Mouse (Mus musculus): ENCODE measurements around the gene Syngr1. TPM values are rescaled to one million over a fixed set of nuclear protein-coding genes. Genes with fewer than 3 reads are reported as not detected.

Syngr1 gene
- total RNA-seq, 2 experiments from 2014 or later, result 429 to 434 TPM

DNA sequence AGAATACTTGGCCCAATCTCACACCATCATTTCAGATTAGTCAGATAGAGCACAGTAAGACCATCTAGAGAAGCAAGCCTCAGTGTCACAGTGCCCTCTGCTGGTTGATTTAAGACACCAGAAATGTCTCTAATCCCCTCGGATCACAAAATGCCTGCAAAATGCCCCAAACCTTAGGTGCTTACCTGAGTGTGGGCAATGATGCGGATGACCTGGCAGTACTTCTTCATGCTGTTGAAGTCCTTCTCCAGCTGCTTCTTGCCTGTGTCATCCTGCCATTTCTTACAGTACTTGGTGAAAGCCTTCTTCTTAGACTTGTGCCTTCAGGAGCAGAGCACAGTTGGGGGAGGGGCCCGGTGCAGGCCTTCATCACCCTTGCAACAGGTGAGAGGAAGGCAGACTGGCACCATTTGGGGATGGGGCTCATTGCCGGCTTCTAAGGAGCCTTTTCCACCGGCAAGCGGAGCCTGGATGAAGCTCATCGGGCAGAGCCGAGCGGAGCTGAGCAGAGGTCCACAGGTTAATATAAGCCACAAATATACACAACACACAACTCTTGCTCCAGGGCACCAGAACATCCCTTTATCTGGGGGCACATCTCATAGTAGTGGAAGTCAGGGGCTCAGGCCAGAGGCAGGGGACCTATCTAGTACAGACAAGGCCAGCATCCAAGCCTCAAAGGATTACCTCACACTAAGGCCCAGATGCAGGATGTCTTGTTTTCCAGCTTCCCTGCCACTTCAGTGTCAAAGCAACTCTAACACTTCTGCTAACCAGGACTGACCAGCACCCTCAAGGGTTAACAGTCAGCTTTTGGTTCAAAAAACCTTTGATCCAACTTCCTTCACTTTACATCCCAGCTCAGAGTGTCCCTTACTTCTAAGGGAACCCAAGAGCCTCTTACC lies 10.2 kb upstream of the Syngr1 start:
- Histone ChIP-seq H3K27ac (no peak overlapping the region), H3K4me3 (no peak overlapping the region)
- intact Hi-C loops (cut with DNase I), result loop anchor here (1.0 to 5.0 kb wide), 2 partner anchors 135 to 249 kb away; partner anchors contain the start of genes Cbx6 and Npcd
- no peak for DNase-seq (ENCODE audit: extremely low spot score in 1 of 2, low spot score in 2 of 2)
- TF ChIP-seq CTCF (IDR thresholded peaks at IDR 0.05), result peak; percentile 69

GRCm38 (mm10) chr15:80081801-80082546 lies 9.2 kb upstream of the Syngr1 start:
- intact Hi-C loops (cut with DNase I), result loop anchor here (5.0 kb wide), 1 partner anchor 250 kb away; the partner anchor contains the start of genes Cbx6 and Npcd
- Histone ChIP-seq H3K27ac (no peak overlapping the region), H3K4me3 (peak overlapping the region; percentile 89)
- DNase-seq (ENCODE audit: extremely low spot score in 1 of 2, low spot score in 2 of 2), result no peak
- no peak for TF ChIP-seq CTCF (IDR thresholded peaks at IDR 0.05)

DNA sequence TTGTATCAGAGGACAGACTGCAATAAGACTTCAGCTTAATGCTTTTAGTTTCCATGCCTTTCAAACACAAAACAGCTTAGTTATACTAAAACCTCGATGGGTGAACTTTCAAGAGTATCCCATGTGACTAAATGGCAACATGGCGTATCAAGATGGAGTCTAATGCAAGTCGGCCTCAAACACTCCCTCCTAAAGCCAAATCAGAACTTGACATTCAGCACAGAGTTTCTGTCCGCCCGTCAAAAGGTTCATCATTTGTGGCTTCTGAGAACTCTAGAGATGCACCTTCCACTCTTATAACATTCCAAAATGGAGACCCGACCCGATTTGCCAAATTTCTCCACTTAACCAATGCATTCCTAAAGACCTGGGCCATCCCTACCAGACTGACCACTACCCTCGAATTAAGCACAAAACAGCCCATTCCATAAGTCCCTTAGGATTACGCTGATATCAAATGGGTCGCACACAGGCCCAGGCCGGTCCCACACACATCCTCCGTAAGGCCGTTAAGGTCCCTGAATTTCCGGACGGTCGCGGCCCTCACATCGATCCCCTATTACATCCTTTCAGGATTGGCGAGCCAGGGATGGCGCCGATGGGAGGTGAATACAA lies 8.4 kb upstream of the Syngr1 start:
- TF ChIP-seq CTCF (IDR thresholded peaks at IDR 0.05), result no peak
- Histone ChIP-seq H3K27ac (peak overlapping the region; percentile 88), H3K4me3 (peak overlapping the region; percentile 89)
- DNase-seq (ENCODE audit: extremely low spot score in 1 of 2, low spot score in 2 of 2), result no peak
- intact Hi-C loops (cut with DNase I), result loop anchor here (5.0 kb wide), 1 partner anchor 250 kb away; the partner anchor contains the start of genes Cbx6 and Npcd

DNA sequence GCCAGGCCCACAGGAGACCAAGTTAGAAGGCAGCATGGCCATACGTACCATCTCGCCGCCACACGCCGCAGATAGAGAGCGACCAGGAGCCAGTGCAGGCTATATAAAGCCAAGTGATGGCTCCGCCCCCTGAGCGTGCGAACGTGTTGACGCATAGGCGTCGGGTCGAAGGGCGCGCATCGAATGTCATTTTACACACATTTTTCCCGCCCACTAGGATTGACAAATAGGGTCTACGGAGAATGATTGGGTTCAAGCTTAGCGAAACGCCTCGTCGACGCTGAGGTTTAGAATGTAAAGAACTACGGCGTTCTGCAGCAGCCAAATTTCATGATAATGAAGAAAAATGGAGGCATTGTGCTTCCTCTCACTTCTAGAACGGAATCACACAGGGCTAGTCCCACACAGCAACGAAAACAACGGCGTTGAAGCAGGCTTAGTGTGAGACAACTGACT lies 7.8 kb upstream of the Syngr1 start:
- Histone ChIP-seq H3K27ac (peak overlapping the region; percentile 98), H3K4me3 (peak overlapping the region; percentile 89)
- DNase-seq (ENCODE audit: extremely low spot score in 1 of 2, low spot score in 2 of 2), result peak; percentile 96 to 98
- intact Hi-C loops (cut with DNase I), result loop anchor here (5.0 kb wide), 1 partner anchor 251 kb away; the partner anchor contains the start of genes Cbx6 and Npcd
- TF ChIP-seq CTCF (IDR thresholded peaks at IDR 0.05), result peak; percentile 7; the same call in 1 of the 2 replicates

DNA sequence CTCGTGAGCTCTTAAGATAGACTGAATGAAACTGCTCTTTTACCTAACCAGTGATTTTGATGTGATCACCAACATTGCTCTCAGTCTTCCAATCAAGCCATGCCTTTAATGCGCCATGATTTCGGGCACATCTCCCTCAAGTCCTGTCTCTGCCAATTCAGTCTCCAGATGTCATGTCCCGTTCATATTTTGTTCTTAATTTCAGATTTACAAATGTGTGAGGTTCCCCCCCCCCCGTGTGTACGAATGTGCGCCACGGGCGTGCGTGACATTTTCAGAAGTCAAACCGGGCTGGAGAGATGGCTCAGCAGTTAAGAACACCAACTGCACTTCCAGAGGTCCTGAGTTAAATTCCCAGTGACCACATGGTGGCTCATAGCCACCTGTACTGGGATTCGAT lies 7.4 kb upstream of the Syngr1 start:
- intact Hi-C loops (cut with DNase I), result loop anchor here (5.0 kb wide), 1 partner anchor 251 kb away; the partner anchor contains the start of genes Cbx6 and Npcd
- peak overlapping the region; percentile 98 for H3K27ac ChIP-seq
- no peak for DNase-seq (ENCODE audit: extremely low spot score in 1 of 2, low spot score in 2 of 2)
- no peak for TF ChIP-seq CTCF (IDR thresholded peaks at IDR 0.05)
- peak overlapping the region; percentile 89 for H3K4me3 ChIP-seq

- intact Hi-C loops (cut with DNase I), result loop anchor here (2.0 kb wide), 1 partner anchor 617 kb away; no protein-coding TSS in a partner anchor
- no peak overlapping the region for H3K27ac ChIP-seq
- TF ChIP-seq CTCF (IDR thresholded peaks at IDR 0.05), result no peak
- DNase-seq (ENCODE audit: extremely low spot score in 1 of 2, low spot score in 2 of 2), result no peak
- no peak overlapping the region for H3K4me3 ChIP-seq
These were observed 3.6 kb upstream of the Syngr1 start for GRCm38 (mm10) chr15:80087406-80088012.

DNA sequence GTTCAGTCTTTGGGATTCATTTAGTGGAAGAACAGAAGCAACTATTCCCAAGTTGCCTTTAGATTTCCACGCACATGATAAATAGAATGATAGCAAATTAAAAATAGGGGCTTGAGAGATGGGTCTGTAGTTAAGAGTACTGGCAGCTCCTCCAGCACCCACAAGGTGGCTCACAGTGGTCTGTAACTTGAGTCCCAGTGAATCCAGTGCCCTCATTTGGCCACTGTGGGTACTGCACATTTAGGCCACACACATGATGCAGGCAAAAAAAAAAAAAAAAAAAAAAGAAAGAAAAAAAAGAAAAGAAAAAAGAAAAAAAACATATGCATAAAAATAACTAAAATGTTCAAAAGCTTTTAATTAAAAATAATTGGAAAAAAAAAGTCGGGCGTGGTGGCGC lies 2.5 kb upstream of the Syngr1 start:
- DNase-seq (ENCODE audit: extremely low spot score in 1 of 2, low spot score in 2 of 2), result peak; percentile 89 to 94
- TF ChIP-seq CTCF (IDR thresholded peaks at IDR 0.05), result peak; percentile 91
- Histone ChIP-seq H3K4me3 (no peak overlapping the region), H3K27ac (no peak overlapping the region)
- intact Hi-C loops (cut with DNase I), result loop anchor here (2.0 kb wide), 1 partner anchor 616 kb away; no protein-coding TSS in a partner anchor

DNA sequence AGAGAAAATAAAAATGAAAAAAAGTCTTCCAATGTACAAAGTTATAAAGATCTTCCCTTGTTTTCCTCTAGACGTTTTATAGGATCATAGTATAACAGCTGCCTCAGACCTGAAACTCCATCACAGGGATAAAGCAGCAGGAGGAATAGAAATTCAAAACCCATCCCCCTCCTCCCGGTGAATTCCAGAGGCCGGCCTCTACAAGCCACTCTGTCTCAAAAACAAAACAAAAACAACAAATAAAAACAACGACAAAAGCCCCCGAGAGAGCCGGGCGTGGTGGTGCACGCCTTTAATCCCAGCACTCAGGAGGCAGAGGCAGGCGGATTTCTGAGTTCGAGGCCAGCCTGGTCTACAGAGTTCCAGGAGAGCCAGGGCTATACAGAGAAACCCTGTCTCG lies 979 bp upstream of the Syngr1 start:
- DNase-seq (ENCODE audit: extremely low spot score in 1 of 2, low spot score in 2 of 2), result no peak
- intact Hi-C loops (cut with DNase I), result loop anchor here (1.0 kb wide), 1 partner anchor 138 kb away; no protein-coding TSS in a partner anchor
- H3K27ac ChIP-seq, result no peak overlapping the region
- TF ChIP-seq CTCF (IDR thresholded peaks at IDR 0.05), result no peak
- H3K4me3 ChIP-seq, result no peak overlapping the region

DNA sequence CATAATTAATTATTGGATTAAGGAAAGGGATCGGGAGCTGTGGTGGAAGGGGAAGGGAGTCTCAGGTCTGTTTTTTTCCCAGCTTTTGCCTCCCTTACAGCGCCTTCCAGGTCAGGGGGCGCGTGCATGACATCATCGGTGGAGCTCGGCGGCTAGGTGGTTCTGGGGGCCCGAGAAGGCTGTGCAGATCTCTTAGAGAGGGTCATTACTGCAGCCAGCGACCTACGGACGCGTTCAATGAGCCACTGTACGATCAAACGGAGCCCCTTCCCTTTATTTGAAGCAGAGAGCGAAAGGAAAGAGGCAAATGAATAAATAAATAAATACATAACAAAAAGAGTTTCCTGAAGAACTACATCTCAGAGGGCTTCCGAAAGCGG lies 403 bp upstream of the Syngr1 start:
- DNase-seq (ENCODE audit: extremely low spot score in 1 of 2, low spot score in 2 of 2), result no peak
- Histone ChIP-seq H3K4me3 (peak overlapping the region; percentile 76), H3K27ac (peak overlapping the region; percentile 99)
- intact Hi-C loops (cut with DNase I), result loop anchor here (1.0 kb wide), 1 partner anchor 138 kb away; no protein-coding TSS in a partner anchor
- TF ChIP-seq CTCF (IDR thresholded peaks at IDR 0.05), result no peak

DNA sequence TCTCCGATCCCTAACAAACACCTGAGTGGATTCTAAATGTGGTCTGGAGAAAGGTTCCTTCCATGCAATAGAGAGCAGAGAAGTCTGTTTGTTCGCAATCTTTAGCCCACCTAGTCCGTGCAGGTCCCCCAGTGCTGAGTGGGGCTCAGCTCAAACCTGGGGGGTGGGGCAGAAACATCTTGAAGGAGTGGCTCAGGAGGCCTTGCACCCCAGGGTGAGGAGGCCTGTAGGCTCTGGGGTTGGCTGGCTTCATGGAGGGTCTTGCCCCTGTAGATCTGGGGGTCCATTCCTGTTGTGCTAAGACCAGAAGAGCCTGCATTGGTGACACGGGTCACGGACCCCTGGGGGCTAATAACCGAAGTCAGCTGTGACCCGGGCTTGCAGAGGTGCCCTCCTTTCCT lies 907 bp downstream of the Syngr1 start:
- no peak for TF ChIP-seq CTCF (IDR thresholded peaks at IDR 0.05)
- Histone ChIP-seq H3K27ac (peak overlapping the region; percentile 99), H3K4me3 (peak overlapping the region; percentile 76)
- no peak for DNase-seq (ENCODE audit: extremely low spot score in 1 of 2, low spot score in 2 of 2)
- intact Hi-C loops (cut with DNase I), result no loop called here

DNA sequence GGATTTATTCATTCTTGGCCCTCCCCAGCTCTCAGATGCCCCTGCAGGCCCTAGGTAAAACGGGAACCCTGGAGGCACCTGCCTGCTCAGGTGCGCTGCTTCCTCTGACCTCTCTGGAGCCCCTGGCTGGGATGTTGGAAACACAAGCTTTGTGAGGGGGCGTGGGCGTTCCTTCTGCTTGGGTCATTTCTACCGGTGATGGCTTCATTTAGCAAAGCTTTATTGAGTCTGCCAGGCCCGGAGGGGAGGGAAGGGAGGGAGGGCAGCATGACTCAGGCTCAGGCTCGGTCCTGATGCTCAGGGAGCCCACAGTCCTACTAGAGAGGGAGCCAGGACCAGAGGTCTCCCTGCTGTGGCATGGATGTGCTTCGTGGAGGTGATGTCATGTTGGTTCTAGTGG lies 1.5 kb downstream of the Syngr1 start:
- DNase-seq (ENCODE audit: extremely low spot score in 1 of 2, low spot score in 2 of 2), result peak in 1 of 2 experiments; percentile 48
- peak overlapping the region; percentile 99 for H3K27ac ChIP-seq
- peak overlapping the region; percentile 76 for H3K4me3 ChIP-seq
- TF ChIP-seq CTCF (IDR thresholded peaks at IDR 0.05), result no peak
- intact Hi-C loops (cut with DNase I), result no loop called here

All from left cerebral cortex, adult 2 months (tissue).